Mouse (Mus musculus): ENCODE measurements around the gene Hadh. TPM values are rescaled to one million over a fixed set of nuclear protein-coding genes. Genes with fewer than 3 reads are reported as not detected.
A peak's percentile ranks its signal among the peaks of the same experiment; 100 is the strongest.

The Hadh gene
- total RNA-seq, 1 experiment from 2014 or later: 413 TPM

GRCm38 (mm10) chr3:131271157-131271556, 744 bp downstream of the Hadh start:
- peak; percentile 64 for DNase-seq

- DNase-seq: no peak
Observed at GRCm38 (mm10) chr3:131270381-131270780, 1.5 kb downstream of the Hadh start.

GRCm38 (mm10) chr3:131266366-131267050, 5.4 kb downstream of the Hadh start:
- DNase-seq: no peak

- DNase-seq: no peak
Observed at GRCm38 (mm10) chr3:131265516-131265915, 6.4 kb downstream of the Hadh start.

GRCm38 (mm10) chr3:131263766-131264486, 8.0 kb downstream of the Hadh start:
- no peak for DNase-seq

GRCm38 (mm10) chr3:131260418-131260817, 11.5 kb downstream of the Hadh start:
- no peak for DNase-seq

GRCm38 (mm10) chr3:131259392-131259965, 12.4 kb downstream of the Hadh start:
- DNase-seq: no peak

GRCm38 (mm10) chr3:131258921-131259320, 13.0 kb downstream of the Hadh start:
- DNase-seq: no peak

- no peak for DNase-seq
Observed at GRCm38 (mm10) chr3:131255399-131255981, 16.4 kb downstream of the Hadh start.

- no peak for DNase-seq
Observed at GRCm38 (mm10) chr3:131254991-131255390, 16.9 kb downstream of the Hadh start.

- DNase-seq: no peak
Observed at GRCm38 (mm10) chr3:131251601-131252000, 20.3 kb downstream of the Hadh start.

- DNase-seq: no peak
Observed at GRCm38 (mm10) chr3:131250978-131251377, 20.9 kb downstream of the Hadh start.

GRCm38 (mm10) chr3:131250283-131250682, 21.6 kb downstream of the Hadh start:
- DNase-seq: no peak

GRCm38 (mm10) chr3:131248444-131248843, 23.5 kb downstream of the Hadh start:
- DNase-seq: no peak

- DNase-seq: no peak
Observed at GRCm38 (mm10) chr3:131247851-131248250, 24.1 kb downstream of the Hadh start.

- DNase-seq: no peak
Observed at GRCm38 (mm10) chr3:131247447-131247846, 24.5 kb downstream of the Hadh start.

GRCm38 (mm10) chr3:131246579-131247046, 25.3 kb downstream of the Hadh start:
- DNase-seq: peak; percentile 48

- DNase-seq: peak; percentile 64
Observed at GRCm38 (mm10) chr3:131245766-131246578, 25.9 kb downstream of the Hadh start.

GRCm38 (mm10) chr3:131237785-131238633, 33.9 kb downstream of the Hadh start:
- peak; percentile 78 for DNase-seq

GRCm38 (mm10) chr3:131237061-131237460, 34.8 kb downstream of the Hadh start:
- DNase-seq: no peak

- no peak for DNase-seq
Observed at GRCm38 (mm10) chr3:131228083-131228482, 43.8 kb downstream of the Hadh start.

Measured in adrenal gland, postnatal 25 days (tissue).